Mouse (Mus musculus): ENCODE data around the gene Cyp2d40.

Gene Cyp2d40

GRCm38 (mm10) chr15:82763631-82764420, at the start of gene Cyp2d40:
TSS of gene Cyp2d40 (minus strand) at chr15:82764183.
- no peaks in the 10 kb centered on the region for H3K4me1 ChIP-seq (replicated peaks; ENCODE audit: low read depth, low read length)
- H3K27me3 ChIP-seq (ENCODE audit: insufficient read depth, low read length): no peaks in the 10 kb centered on the region
- no peak within 1 kb of the TSS for H3K4me3 ChIP-seq (replicated peaks; ENCODE audit: low read length)
- TF ChIP-seq POU5F1 (IDR thresholded peaks at IDR 0.05; ENCODE audit: borderline replicate concordance, low read length) (no peak), CTCF (conservative IDR thresholded peaks at IDR 0.05; ENCODE audit: low read length) (no peak), NANOG (IDR thresholded peaks at IDR 0.05; ENCODE audit: borderline replicate concordance, low read length) (no peak)
- no peaks in the 10 kb centered on the region for H3K9me3 ChIP-seq (ENCODE audit: low read length)
- no peaks in the 10 kb centered on the region for H3K36me3 ChIP-seq (ENCODE audit: insufficient read depth, low read length)

- H3K9me3 ChIP-seq (ENCODE audit: low read length): no peaks in the 10 kb centered on the region
- no peak overlapping the region for H3K4me3 ChIP-seq (replicated peaks; ENCODE audit: low read length)
- no peaks in the 10 kb centered on the region for H3K27me3 ChIP-seq (ENCODE audit: insufficient read depth, low read length)
- H3K36me3 ChIP-seq (ENCODE audit: insufficient read depth, low read length): peaks cover 76% of the 10 kb centered on the region
- no peak for TF ChIP-seq POU5F1 (IDR thresholded peaks at IDR 0.05; ENCODE audit: borderline replicate concordance, low read length)
- TF ChIP-seq CTCF (conservative IDR thresholded peaks at IDR 0.05; ENCODE audit: low read length): no peak
- no peak for TF ChIP-seq NANOG (IDR thresholded peaks at IDR 0.05; ENCODE audit: borderline replicate concordance, low read length)
- peaks cover 56% of the 10 kb centered on the region for H3K4me1 ChIP-seq (replicated peaks; ENCODE audit: low read depth, low read length)
Observed at GRCm38 (mm10) chr15:82810556-82810955, 46.6 kb upstream of the Cyp2d40 start.

- no peaks in the 10 kb centered on the region for H3K27me3 ChIP-seq (ENCODE audit: insufficient read depth, low read length)
- H3K36me3 ChIP-seq (ENCODE audit: insufficient read depth, low read length): peaks cover 65% of the 10 kb centered on the region
- peaks cover 49% of the 10 kb centered on the region for H3K4me1 ChIP-seq (replicated peaks; ENCODE audit: low read depth, low read length)
- TF ChIP-seq NANOG (IDR thresholded peaks at IDR 0.05; ENCODE audit: borderline replicate concordance, low read length) (no peak), POU5F1 (IDR thresholded peaks at IDR 0.05; ENCODE audit: borderline replicate concordance, low read length) (no peak), CTCF (conservative IDR thresholded peaks at IDR 0.05; ENCODE audit: low read length) (no peak)
- no peaks in the 10 kb centered on the region for H3K9me3 ChIP-seq (ENCODE audit: low read length)
- no peak overlapping the region for H3K4me3 ChIP-seq (replicated peaks; ENCODE audit: low read length)
Observed at GRCm38 (mm10) chr15:82809511-82809910, 45.5 kb upstream of the Cyp2d40 start.

GRCm38 (mm10) chr15:82806969-82807763, 43.2 kb upstream of the Cyp2d40 start:
- Histone ChIP-seq H3K9me3 (ENCODE audit: low read length) (no peaks in the 10 kb centered on the region), H3K27me3 (ENCODE audit: insufficient read depth, low read length) (no peaks in the 10 kb centered on the region), H3K36me3 (ENCODE audit: insufficient read depth, low read length) (peaks cover 43% of the 10 kb centered on the region), H3K4me3 (replicated peaks; ENCODE audit: low read length) (no peak overlapping the region), H3K4me1 (replicated peaks; ENCODE audit: low read depth, low read length) (peaks cover 49% of the 10 kb centered on the region)
- TF ChIP-seq POU5F1 (IDR thresholded peaks at IDR 0.05; ENCODE audit: borderline replicate concordance, low read length) (no peak), CTCF (conservative IDR thresholded peaks at IDR 0.05; ENCODE audit: low read length) (no peak), NANOG (IDR thresholded peaks at IDR 0.05; ENCODE audit: borderline replicate concordance, low read length) (no peak)

- no peaks in the 10 kb centered on the region for H3K27me3 ChIP-seq (ENCODE audit: insufficient read depth, low read length)
- TF ChIP-seq POU5F1 (IDR thresholded peaks at IDR 0.05; ENCODE audit: borderline replicate concordance, low read length): no peak
- TF ChIP-seq CTCF (conservative IDR thresholded peaks at IDR 0.05; ENCODE audit: low read length): peak; percentile 98
- H3K4me3 ChIP-seq (replicated peaks; ENCODE audit: low read length): no peak overlapping the region
- peaks cover 36% of the 10 kb centered on the region for H3K4me1 ChIP-seq (replicated peaks; ENCODE audit: low read depth, low read length)
- peaks cover 21% of the 10 kb centered on the region for H3K36me3 ChIP-seq (ENCODE audit: insufficient read depth, low read length)
- no peaks in the 10 kb centered on the region for H3K9me3 ChIP-seq (ENCODE audit: low read length)
Observed at GRCm38 (mm10) chr15:82804708-82805639, 41.0 kb upstream of the Cyp2d40 start.

GRCm38 (mm10) chr15:82795936-82796440, 32.0 kb upstream of the Cyp2d40 start:
- Histone ChIP-seq H3K4me3 (replicated peaks; ENCODE audit: low read length) (no peak overlapping the region), H3K9me3 (ENCODE audit: low read length) (no peaks in the 10 kb centered on the region), H3K36me3 (ENCODE audit: insufficient read depth, low read length) (no peaks in the 10 kb centered on the region), H3K4me1 (replicated peaks; ENCODE audit: low read depth, low read length) (no peaks in the 10 kb centered on the region), H3K27me3 (ENCODE audit: insufficient read depth, low read length) (no peaks in the 10 kb centered on the region)
- TF ChIP-seq NANOG (IDR thresholded peaks at IDR 0.05; ENCODE audit: borderline replicate concordance, low read length): no peak
- TF ChIP-seq POU5F1 (IDR thresholded peaks at IDR 0.05; ENCODE audit: borderline replicate concordance, low read length): no peak
- TF ChIP-seq CTCF (conservative IDR thresholded peaks at IDR 0.05; ENCODE audit: low read length): no peak

GRCm38 (mm10) chr15:82794277-82794676, 30.3 kb upstream of the Cyp2d40 start, which contains the start of gene Cyp2d26:
TSS of gene Cyp2d26 (minus strand) at chr15:82794294.
- no peaks in the 10 kb centered on the region for H3K27me3 ChIP-seq (ENCODE audit: insufficient read depth, low read length)
- no peak for TF ChIP-seq POU5F1 (IDR thresholded peaks at IDR 0.05; ENCODE audit: borderline replicate concordance, low read length)
- no peak for TF ChIP-seq NANOG (IDR thresholded peaks at IDR 0.05; ENCODE audit: borderline replicate concordance, low read length)
- TF ChIP-seq CTCF (conservative IDR thresholded peaks at IDR 0.05; ENCODE audit: low read length): no peak
- H3K9me3 ChIP-seq (ENCODE audit: low read length): no peaks in the 10 kb centered on the region

More at GRCm38 (mm10) chr15:82794277-82794676, 30.3 kb upstream of the Cyp2d40 start, which contains the start of gene Cyp2d26:
- no peaks in the 10 kb centered on the region for H3K4me1 ChIP-seq (replicated peaks; ENCODE audit: low read depth, low read length)
- no peak within 1 kb of the TSS for H3K4me3 ChIP-seq (replicated peaks; ENCODE audit: low read length)
- no peaks in the 10 kb centered on the region for H3K36me3 ChIP-seq (ENCODE audit: insufficient read depth, low read length)

All from E14TG2a.4 (cell line).